Mouse (Mus musculus): ENCODE data around the gene Gm28051.

Gene Gm28051

DNA sequence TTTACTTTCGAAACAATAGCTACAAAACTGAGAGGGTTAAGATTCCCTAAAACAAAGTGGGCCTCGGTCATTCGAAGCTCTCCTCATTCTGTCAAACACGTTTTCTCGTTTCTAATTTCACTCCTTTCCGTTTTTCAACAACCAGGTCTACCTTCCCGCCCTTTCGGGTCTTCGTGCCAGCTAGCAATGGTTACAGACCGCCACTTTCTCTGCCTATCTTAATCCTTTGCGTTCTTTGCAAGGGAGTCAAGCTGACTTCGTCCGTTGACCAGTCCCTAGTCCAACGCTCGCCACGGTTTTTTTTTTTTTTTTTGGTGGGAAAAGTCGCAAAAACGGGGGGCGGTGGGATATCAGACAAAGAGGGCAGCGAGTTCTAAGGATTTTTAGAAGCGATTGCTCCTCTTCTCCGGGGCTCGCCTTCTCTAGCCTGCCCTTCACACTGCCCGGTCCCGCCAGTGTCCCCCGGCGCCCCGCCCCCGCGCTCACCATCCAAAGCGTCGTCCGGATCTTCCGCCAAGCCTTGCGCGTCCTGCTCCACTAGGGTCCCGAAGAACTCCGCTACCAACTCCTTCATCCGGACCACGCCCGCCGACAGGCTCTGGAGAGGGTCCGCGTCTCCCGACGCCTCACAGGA lies 393 bp downstream of the Gm28051 start:
- ChIA-PET POLR2A (interaction anchor here (0.6 to 5.5 kb wide), 46 partner anchors 9 to 669 kb away, joined by 3 to 52 read pairs (median 4); partner anchors contain the start of genes Moap1 (in 4 of the 4), Tmem251 (in 4 of the 4), Golga5 (in 2 of the 4) and Ddx24 (in 1 of the 4)), CTCF (interaction anchor here (0.5 to 1.9 kb wide), 15 partner anchors 12 to 458 kb away, joined by 3 to 9 read pairs (median 4); partner anchors contain the start of genes Golga5 (in 1 of the 4), Moap1 (in 1 of the 4) and Tmem251 (in 1 of the 4))

DNA sequence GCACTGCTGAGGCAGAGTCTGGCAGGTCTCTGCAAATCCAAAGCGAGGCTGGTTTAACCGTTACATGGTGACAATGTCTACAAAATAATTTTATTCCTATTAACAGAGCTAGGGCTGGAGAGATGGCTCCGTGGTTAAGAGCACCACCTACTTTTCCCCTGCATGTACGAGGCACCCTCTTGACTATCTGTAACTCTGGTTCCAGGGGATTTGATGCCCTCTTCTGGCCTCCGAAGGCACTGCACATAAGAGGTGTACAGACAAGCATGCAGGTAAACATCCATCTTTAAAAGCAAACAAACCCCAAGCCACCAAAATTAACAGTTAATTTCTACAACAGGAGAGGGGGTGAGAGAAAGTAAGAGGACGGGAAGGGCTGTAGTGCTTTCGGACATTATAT lies 1.3 kb downstream of the Gm28051 start:
- ChIA-PET POLR2A (interaction anchor here (0.6 to 5.5 kb wide), 22 partner anchors 9 to 1983 kb away, joined by 3 to 52 read pairs (median 6); partner anchors contain the start of genes Moap1 (in 4 of the 4) and Tmem251 (in 4 of the 4)), CTCF (interaction anchor here in 2 of 4 experiments (1.2 to 1.7 kb wide), 2 partner anchors 13 to 22 kb away, joined by 5 to 7 read pairs; partner anchors contain the start of genes Moap1 (in 1 of the 2) and Tmem251 (in 1 of the 2))

DNA sequence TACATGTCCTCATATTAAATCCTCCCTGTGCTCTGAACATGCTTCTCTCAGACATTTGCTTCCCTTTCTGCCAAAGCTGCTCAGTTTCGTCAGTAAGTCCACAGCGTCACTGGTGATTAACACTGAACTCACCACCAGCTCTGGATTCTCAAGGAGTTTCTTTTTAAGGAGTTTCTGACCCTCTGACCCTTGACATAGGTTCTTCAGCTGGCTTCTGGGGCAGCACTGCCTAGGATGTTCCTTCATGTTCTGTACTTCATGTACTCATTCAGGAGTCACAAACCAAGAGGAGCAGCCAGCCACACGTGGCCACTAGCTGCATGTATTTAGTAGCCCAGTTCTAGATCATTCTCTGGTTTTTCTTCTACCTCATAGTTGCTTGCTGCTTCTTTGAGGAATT lies 9.3 kb downstream of the Gm28051 start:
- ChIA-PET POLR2A (interaction anchor here in 2 of 4 experiments (0.6 to 3.6 kb wide), 8 partner anchors 8 to 422 kb away, joined by 3 to 29 read pairs (median 4); partner anchors contain the start of genes Gm28051 (in 2 of the 2), Gon7 (in 2 of the 2), Ubr7 (in 2 of the 2) and Gm20604 (in 1 of the 2)), CTCF (interaction anchor here in 2 of 4 experiments (0.6 to 1.1 kb wide), 2 partner anchors 8 to 248 kb away, joined by 3 read pairs; no protein-coding TSS in a partner anchor)

DNA sequence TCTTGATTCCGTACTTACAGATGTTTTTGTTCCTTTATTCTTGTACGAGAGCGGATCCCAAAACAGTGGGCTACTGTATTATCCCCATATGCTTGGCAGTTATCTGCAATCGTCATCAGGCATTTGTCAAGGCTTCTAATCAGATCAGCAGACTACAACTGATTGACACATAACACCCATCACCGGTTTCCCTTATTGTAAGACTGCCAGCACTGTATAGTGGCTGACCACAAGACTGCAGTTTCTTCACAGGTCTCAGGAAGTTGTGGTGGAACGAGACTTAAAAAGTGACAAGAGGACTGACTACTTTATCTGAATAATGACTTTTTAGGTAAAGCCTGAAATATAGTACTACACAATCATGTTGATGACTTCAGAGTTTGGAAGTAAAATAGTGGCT lies 12.7 kb downstream of the Gm28051 start:
- ChIA-PET POLR2A (interaction anchor here in 3 of 4 experiments (1.2 to 4.1 kb wide), 15 partner anchors 10 to 787 kb away, joined by 3 to 60 read pairs (median 7); partner anchors contain the start of genes Gm20604 (in 2 of the 3), Gm28051 (in 2 of the 3), Gon7 (in 2 of the 3) and Ubr7 (in 2 of the 3)), CTCF (interaction anchor here in 1 of 4 experiments (1.1 to 1.7 kb wide), 2 partner anchors 220 to 245 kb away, joined by 3 to 6 read pairs; no protein-coding TSS in a partner anchor)

DNA sequence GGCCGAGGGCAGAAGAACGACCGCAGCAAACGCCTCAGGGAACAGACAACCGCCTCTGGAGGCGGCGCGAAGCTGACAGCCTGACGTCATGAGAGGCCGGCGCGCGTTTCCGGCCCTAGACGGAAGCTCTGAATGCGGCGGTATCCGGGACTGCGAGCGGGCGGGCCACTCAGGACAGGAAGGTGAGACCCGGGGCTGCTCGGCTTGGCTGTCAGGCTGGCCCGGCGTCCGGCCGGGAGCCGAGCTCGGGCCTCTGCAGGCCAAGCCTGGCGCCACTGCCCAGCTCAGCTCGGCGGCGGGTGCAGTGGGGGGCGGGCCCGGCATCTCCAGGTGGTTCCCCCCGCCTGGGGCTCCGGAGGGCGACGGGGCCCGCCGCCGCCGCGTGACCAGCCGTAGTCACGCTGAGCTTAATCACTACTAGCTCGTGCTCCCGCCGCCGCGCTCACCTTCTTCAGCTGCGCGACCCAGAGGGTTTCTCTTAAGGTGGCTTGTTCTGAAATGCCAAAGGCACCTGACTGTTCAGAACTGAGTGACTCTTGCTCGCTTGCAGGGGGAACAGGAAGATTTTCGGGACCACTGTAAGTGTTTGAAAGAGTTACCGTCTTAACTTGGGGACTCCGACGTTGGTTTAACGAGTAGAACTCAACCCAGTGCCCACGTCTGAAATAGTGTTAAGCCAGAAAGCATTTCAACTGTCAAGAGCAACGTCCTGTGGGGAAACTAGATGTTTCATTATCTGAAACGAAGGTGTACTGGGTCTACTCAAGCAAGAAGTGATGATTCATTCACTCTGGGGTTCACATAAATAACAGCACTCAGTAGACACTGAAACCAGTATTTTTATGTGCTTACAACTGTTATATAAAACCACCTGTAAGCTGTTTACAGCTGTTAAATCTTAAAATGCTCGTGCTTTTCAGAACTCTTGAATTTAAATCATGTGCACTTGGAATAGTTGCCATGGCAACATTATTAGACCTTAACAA lies 13.7 kb downstream of the Gm28051 start, which contains the start of the genes Moap1 and Tmem251:
Moap1 (minus strand) TSS at position 73 of the 986 bp plus-strand sequence.
Tmem251 (plus strand) TSS at position 174 of the 986 bp plus-strand sequence.
- ChIA-PET CTCF (interaction anchor here in 3 of 4 experiments (0.6 to 1.7 kb wide), 17 partner anchors 8 to 275 kb away, joined by 3 to 7 read pairs (median 3); partner anchors contain the start of genes Itpk1 (in 2 of the 3), Gm28051 (in 1 of the 3), Golga5 (in 1 of the 3) and Gon7 (in 1 of the 3)), POLR2A (interaction anchor here (0.5 to 4.1 kb wide), 78 partner anchors 8 to 828 kb away, joined by 3 to 60 read pairs (median 4); partner anchors contain the start of genes Gm20604 (in 3 of the 4), Gm28051 (in 3 of the 4), Gon7 (in 3 of the 4) and Ubr7 (in 3 of the 4))

DNA sequence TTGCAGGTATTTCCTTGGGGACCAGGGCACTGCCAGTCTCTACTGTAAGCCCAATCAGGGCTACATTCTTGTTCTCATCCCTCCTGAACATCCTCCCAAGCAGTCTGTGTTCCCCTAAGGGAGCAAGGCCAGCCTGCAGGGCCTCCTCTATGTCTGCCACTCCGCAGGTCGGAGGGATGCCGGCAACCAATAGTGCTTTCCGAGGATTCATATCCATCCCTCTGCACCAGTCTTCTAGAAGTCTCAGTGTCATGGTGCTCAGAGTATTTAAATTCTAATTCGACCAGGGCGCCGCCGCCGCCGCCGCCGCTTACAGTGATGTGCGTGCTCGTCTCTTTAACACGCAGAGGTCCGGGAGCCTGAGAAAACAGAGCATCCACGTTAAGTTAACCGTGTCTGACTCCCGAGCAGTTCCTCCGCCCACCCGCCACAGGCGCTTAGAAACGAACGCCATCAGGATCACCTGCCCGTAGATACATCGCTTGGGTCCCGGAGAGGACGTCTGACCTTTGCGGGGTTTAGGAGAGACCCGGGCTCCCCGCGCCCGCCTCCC lies 14.5 kb downstream of the Gm28051 start:
- POLR2A ChIA-PET = interaction anchor here (0.6 to 4.8 kb wide), 71 partner anchors 8 to 789 kb away, joined by 3 to 60 read pairs (median 5); partner anchors contain the start of genes Gm20604 (in 3 of the 4), Gm28051 (in 3 of the 4), Gon7 (in 3 of the 4) and Ubr7 (in 3 of the 4)

DNA sequence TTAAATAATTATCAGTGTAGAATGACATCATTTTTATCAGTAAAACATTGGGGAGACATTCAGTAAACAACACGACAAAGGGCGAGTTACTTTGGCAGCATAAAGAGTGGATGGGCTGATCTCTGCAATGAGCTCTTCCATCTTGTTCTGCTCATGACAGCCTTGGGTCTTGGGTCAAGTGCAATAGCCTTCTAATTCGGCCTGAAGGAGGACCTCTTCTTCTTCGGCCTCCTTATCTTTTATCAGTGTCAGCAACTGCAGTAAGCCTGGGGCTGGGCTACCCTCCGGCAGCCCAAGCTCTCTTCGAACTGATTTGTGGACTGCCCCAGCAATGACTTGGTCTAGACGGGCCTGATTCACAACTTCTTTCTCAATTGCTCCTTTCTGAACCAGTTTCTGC lies 15.5 kb downstream of the Gm28051 start:
- CTCF ChIA-PET = interaction anchor here in 1 of 4 experiments (0.6 kb wide), 1 partner anchor 30 kb away, joined by 3 read pairs; no protein-coding TSS in a partner anchor

More for the DNA sequence above, 14.5 kb downstream of the Gm28051 start:
- CTCF ChIA-PET = interaction anchor here in 3 of 4 experiments (0.7 to 1.7 kb wide), 12 partner anchors 12 to 274 kb away, joined by 3 to 7 read pairs (median 4); partner anchors contain the start of genes Itpk1 (in 2 of the 3), Gm28051 (in 1 of the 3), Golga5 (in 1 of the 3) and Gon7 (in 1 of the 3)

DNA sequence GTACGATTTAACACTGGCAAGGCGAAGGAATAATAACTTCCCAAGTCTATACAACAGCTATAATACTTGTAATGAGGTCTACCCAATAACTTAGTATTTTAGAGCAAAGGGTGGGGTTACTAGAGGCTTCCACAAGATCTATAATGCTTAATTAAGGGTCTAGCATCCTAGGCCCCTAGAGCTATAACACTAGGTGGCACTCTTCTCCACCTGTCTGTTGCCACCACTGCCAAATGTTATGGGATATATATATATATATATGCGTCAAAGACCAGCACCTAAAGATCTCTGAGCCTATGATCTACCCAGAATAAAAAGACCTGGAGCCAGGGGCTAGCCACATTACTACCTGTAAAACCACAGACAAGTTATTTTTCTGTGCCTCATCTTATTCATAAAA lies 17.3 kb downstream of the Gm28051 start:
- CTCF ChIA-PET = interaction anchor here (0.6 to 1.8 kb wide), 32 partner anchors 8 to 1813 kb away, joined by 3 to 12 read pairs (median 3); partner anchors contain the start of genes Gm28051 (in 2 of the 4), Golga5 (in 2 of the 4), Gon7 (in 2 of the 4) and Ubr7 (in 2 of the 4)
- POLR2A ChIA-PET = interaction anchor here in 3 of 4 experiments (0.7 to 32.5 kb wide), 14 partner anchors 8 to 765 kb away, joined by 3 to 1125 read pairs (median 4); partner anchors contain the start of genes Cpsf2 (in 1 of the 3), Gm20604 (in 1 of the 3), Gm28051 (in 1 of the 3) and Gon7 (in 1 of the 3)

More for the DNA sequence above, 15.5 kb downstream of the Gm28051 start:
- POLR2A ChIA-PET = interaction anchor here in 2 of 4 experiments (0.7 to 4.8 kb wide), 6 partner anchors 12 to 39 kb away, joined by 3 to 38 read pairs (median 3); no protein-coding TSS in a partner anchor

DNA sequence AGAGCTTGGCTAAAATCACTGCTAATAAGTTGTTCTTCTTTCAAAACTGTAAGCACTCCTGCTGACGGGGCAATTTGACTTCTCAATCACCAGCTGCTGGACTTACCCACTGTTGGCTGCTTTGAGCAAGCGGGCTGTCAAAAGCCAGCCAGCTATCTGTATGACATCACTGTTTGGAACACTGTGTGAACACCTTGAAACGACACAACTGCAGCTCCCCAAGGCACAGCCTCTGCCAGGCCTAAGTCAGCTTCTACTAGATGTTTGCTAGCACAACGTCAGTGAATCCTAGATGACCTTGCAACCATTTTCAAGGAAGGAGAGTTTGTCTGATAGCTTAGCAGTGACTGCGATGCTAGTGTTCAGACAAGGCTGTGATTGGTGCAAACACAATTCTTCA lies 18.5 kb downstream of the Gm28051 start:
- POLR2A ChIA-PET = interaction anchor here in 2 of 4 experiments (0.6 to 32.5 kb wide), 9 partner anchors 8 to 300 kb away, joined by 3 to 1125 read pairs (median 3); partner anchors contain the start of genes Itpk1 (in 1 of the 2) and Lgmn (in 1 of the 2)
- CTCF ChIA-PET = interaction anchor here (0.6 to 1.8 kb wide), 8 partner anchors 18 to 278 kb away, joined by 3 to 7 read pairs (median 3); partner anchors contain the start of genes Gm28051 (in 1 of the 4), Gon7 (in 1 of the 4) and Ubr7 (in 1 of the 4)

DNA sequence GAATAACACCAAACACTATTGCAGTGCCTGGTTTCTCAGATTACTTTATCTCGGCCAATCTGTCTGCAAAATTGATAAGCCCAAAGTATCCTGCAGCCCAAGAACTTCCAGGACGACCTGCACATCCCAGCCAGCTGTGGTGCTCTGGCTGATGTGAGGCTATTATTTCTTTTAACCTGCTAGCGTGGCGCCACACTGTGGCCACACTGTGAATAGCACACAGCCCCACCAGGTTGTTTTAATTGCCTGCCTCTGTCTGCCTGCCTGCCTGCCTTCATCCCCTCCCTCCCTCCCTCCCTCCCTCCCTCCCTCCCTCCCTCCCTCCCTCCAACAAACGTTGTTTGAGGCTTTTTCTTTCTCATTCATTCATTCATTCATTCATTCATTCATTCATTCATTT lies 24.2 kb downstream of the Gm28051 start:
- ChIA-PET CTCF (interaction anchor here in 3 of 4 experiments (0.6 to 2.3 kb wide), 19 partner anchors 10 to 477 kb away, joined by 3 to 9 read pairs (median 4); partner anchors contain the start of gene Lgmn (in 1 of the 3)), POLR2A (interaction anchor here in 3 of 4 experiments (0.8 to 32.5 kb wide), 8 partner anchors 11 to 342 kb away, joined by 3 to 1125 read pairs (median 12); partner anchors contain the start of genes Itpk1 (in 2 of the 3), Moap1 (in 2 of the 3), Tmem251 (in 2 of the 3) and Lgmn (in 1 of the 3))

DNA sequence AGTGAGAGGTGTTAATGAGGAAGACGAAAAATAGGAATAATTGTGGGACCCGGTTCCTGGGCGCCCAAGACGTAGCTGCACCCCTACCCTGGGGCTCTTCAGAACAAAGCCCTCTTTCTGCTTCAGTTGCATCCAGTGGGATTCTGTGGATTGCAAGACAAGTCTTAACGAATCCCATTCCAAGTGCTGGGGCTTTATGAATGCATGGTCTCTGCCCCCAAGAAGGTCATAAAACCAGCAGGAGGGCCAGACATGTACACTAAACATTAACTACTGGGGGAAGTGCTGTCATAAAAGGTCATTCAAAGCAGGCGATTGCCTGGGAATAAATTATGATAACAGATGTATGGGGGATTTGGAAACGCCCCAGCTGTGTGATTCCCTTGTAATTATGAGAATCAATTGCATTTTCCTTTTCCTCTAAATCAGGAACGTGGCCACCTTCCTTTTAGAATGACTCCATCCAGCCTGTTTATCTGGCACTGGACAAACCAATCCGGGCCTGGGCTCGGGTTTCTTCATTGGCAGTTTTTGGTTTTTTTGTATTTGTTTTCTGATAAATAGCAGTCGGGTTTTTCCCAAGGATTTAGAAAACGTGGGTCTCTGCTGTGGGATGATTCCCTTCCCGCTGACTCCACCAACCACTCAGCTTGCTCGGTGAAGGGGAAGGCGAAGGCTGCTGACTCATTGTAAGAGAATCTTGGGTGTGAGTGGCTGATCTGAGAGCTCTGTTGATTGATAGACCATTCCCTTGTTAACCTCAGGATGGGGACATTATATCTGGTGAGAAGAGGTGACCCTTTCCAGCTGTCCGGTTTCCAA lies 26.6 kb downstream of the Gm28051 start:
- ChIA-PET CTCF (interaction anchor here in 3 of 4 experiments (0.6 to 2.6 kb wide), 14 partner anchors 9 to 262 kb away, joined by 3 to 8 read pairs (median 4); partner anchors contain the start of genes Golga5 (in 1 of the 3), Itpk1 (in 1 of the 3), Moap1 (in 1 of the 3) and Tmem251 (in 1 of the 3)), POLR2A (interaction anchor here (0.6 to 32.5 kb wide), 31 partner anchors 9 to 596 kb away, joined by 3 to 1125 read pairs (median 6); partner anchors contain the start of genes Moap1 (in 4 of the 4), Tmem251 (in 4 of the 4), Gm28051 (in 2 of the 4) and Golga5 (in 2 of the 4))

DNA sequence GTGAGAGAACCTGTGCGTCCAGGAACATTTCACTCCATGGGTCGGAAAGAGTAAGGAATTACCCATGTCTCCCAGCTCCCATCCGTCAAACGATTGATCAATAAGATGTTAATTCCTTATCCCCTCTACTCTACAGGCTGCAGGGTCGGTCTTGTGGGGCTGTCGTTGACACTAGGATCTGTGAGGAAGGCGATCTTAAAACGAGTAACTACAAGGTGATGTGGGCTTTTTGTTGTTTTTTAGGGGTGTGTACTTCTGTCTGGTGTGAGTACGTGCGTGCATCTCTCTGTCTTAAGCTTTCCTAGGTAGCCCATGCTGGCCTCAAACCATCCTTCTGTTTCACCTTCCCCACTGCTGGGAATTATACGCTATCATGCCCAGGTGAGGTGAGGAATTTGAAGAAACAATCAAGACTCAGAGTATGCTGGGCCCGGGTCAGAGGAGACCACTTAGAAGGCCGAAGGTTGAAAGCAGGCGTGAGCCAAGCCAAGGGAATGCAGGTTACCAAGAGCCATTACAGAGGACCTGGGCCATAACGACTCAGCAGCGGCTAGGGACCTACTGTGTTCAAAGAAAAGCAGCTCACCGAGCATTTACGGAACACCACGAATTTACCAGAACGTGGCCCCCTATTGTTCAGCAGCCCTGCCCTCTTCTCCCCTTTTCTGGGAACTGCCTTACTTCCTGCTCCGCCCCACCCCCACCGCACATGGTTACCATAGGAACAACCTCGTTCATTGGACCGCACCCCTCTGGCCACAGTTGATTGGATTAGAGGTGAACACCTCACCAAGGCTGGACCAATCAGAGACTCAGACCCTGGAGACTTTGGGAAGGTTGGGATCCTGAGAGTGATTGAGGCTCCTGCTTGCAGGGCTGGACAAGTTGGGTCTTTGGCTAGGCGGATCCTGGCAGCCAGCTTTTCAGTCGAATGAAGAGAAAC lies 27.4 kb downstream of the Gm28051 start:
- ChIA-PET CTCF (interaction anchor here in 3 of 4 experiments (0.6 to 2.6 kb wide), 15 partner anchors 8 to 261 kb away, joined by 3 to 8 read pairs (median 4); partner anchors contain the start of genes Golga5 (in 1 of the 3), Itpk1 (in 1 of the 3), Moap1 (in 1 of the 3) and Tmem251 (in 1 of the 3)), POLR2A (interaction anchor here (0.6 to 32.5 kb wide), 38 partner anchors 9 to 597 kb away, joined by 3 to 1125 read pairs (median 5); partner anchors contain the start of genes Moap1 (in 4 of the 4), Tmem251 (in 4 of the 4), Gm28051 (in 2 of the 4) and Golga5 (in 2 of the 4))

DNA sequence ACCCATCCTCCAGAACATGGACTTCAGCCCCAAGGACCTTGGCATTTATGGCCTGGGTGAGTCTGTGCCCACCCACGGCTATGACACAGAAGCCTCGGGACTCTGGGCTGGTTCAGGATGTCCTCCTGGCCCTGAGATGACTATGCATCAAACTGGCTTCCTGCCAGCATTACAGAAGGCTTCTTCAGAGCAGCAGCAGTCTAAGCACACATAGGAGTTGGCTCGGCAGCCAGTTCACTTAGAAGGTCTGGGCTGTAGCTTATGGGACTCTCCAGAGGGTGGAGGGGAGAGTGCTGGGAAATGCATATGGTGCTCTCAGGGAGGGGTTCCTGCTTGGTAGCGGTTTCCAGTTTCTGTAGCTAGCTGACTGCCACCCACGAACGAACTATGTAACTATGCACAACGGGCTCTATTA lies 31.8 kb downstream of the Gm28051 start:
- ChIA-PET CTCF (interaction anchor here (0.6 to 2.0 kb wide), 9 partner anchors 9 to 226 kb away, joined by 3 to 17 read pairs (median 4); partner anchors contain the start of gene Itpk1 (in 1 of the 4)), POLR2A (interaction anchor here in 3 of 4 experiments (0.8 to 32.5 kb wide), 21 partner anchors 11 to 286 kb away, joined by 3 to 1125 read pairs (median 4); partner anchors contain the start of genes Moap1 (in 3 of the 3), Tmem251 (in 3 of the 3), Gm28051 (in 2 of the 3) and Golga5 (in 2 of the 3))
